Mouse (Mus musculus) midbrain, postnatal 0 days (tissue): Measurements from ENCODE around the gene Mrpl58. TPM values are rescaled to one million over a fixed set of nuclear protein-coding genes. Genes with fewer than 3 reads are reported as not detected.
A peak's percentile ranks its signal among the peaks of the same experiment; 100 is the strongest.

Source experiments
- ATAC-seq: fragments of 200-750 bp; cut with Nextera tagmentation; 2 replicates; pipeline ENCODE4 v1.8.0; 2017; ENCODE audit warnings: moderate number of reproducible peaks, mild to moderate bottlenecking, moderate TSS enrichment, moderate library complexity; ENCODE audit not compliant: low FRiP score
- DNase-seq: peaks from one replicate; pipeline ENCODE4 v3.0.0-alpha.2; 2015; ENCODE audit warnings: low spot score
- H3K27ac ChIP-seq: fragments of 300-500 bp; sonication (generic); 2 replicates; pipeline ENCODE4 v1.5.1; 2014; ENCODE audit warnings: low read depth, mild to moderate bottlenecking, low read length, mixed read lengths
- H3K27me3 ChIP-seq: fragments of 300-500 bp; sonication (generic); 2 replicates; pipeline ENCODE4 v1.6.1; 2014; ENCODE audit warnings: low read length, control low read depth, mixed read lengths; ENCODE audit not compliant: insufficient read depth
- H3K36me3 ChIP-seq: fragments of 300-500 bp; sonication (generic); 2 replicates; pipeline ENCODE4 v1.6.1; 2014; ENCODE audit warnings: low read length, control low read depth, mixed read lengths; ENCODE audit not compliant: insufficient read depth
- H3K4me1 ChIP-seq: fragments of 300-500 bp; sonication (generic); 2 replicates; pipeline ENCODE4 v1.6.1; 2014; ENCODE audit warnings: mild to moderate bottlenecking, control low read depth, antibody characterized with exemption, low read length, mixed read lengths; ENCODE audit not compliant: insufficient read depth
- H3K4me2 ChIP-seq: fragments of 300-500 bp; sonication (generic); 2 replicates; pipeline ENCODE4 v1.6.1; 2014; ENCODE audit warnings: low read depth, mild to moderate bottlenecking, low read length, mixed read lengths; ENCODE audit not compliant: poor library complexity, severe bottlenecking
- H3K4me3 ChIP-seq: fragments of 300-500 bp; sonication (generic); 2 replicates; pipeline ENCODE4 v1.5.1; 2014; ENCODE audit warnings: low read depth, mild to moderate bottlenecking, low read length, moderate library complexity
- H3K9ac ChIP-seq: fragments of 300-500 bp; sonication (generic); replicated peaks from 2 replicates; pipeline ENCODE4 v1.6.1; 2014; ENCODE audit warnings: mild to moderate bottlenecking, low read length, moderate library complexity, mixed read lengths; ENCODE audit not compliant: poor library complexity, severe bottlenecking
- H3K9me3 ChIP-seq: fragments of 300-500 bp; sonication (generic); 2 replicates; pipeline ENCODE4 v1.6.1; 2016; ENCODE audit warnings: low read length, control low read depth
- CTCF ChIP-seq: IDR thresholded peaks from 2 replicates; pipeline ENCODE4 v1.5.1; 2016; ENCODE audit warnings: antibody characterized with exemption, mild to moderate bottlenecking
- whole genome bisulfite sequencing: fragments of 180-500 bp; shearing (Covaris S2); extraction: QIAGEN DNeasy Blood & Tissue Kit; methylation state at CpG from one replicate; pipeline ENCODE4 v1.1.7; 2014; 5-methylcytosine and 5-hydroxymethylcytosine counted together
- polyA plus RNA-seq: library from polyadenylated mRNA; unstranded; fragments of >200 nt; fragmentation: Nextera tagmentation; extraction: Ambion mirVana; gene quantifications from 2 replicates; pipeline ENCODE4 v1.2.1, GENCODE M21; 2015
- total RNA-seq: library from RNA; depleted of rRNA; stranded (reverse); fragments of >200 nt; gene quantifications from 2 replicates; pipeline ENCODE4 v1.2.3, GENCODE M21; 2014

Gene Mrpl58
- total and polyA plus RNA-seq, 2 experiments from 2014 or later = 69.2 to 187 TPM

DNA sequence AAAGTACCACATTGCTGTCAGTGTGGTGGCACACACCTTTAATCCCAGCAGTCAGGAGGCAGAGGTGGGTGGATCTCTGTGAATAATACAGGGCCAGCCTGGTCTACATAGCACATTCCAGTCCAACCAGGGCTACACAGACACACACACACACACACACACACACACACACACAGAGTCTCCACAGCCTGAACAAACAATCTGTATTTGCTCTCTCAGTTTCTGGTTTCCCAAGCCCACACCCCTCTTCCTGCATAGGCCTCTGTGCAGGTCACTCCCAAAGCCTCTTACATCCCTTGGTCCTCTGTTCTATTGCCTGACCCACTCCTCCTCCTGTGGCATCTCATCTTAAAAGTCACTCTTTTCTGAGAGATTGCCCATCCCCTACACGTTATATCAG lies 31.5 kb upstream of the Mrpl58 start:
- no peak overlapping the region for H3K4me2 ChIP-seq
- H3K27ac ChIP-seq = no peak overlapping the region
- 81% methylated on average over 1 of the region's 1 CpGs for WGBS
- DNase-seq = no peak
- H3K36me3 ChIP-seq = no peaks in the 10 kb centered on the region
- H3K9ac ChIP-seq = no peak overlapping the region
- ATAC-seq = no peak
- H3K9me3 ChIP-seq = no peaks in the 10 kb centered on the region
- H3K27me3 ChIP-seq = no peaks in the 10 kb centered on the region
- H3K4me3 ChIP-seq = no peak overlapping the region
- H3K4me1 ChIP-seq = 0 out of 2 replicates have a peak, but pooled peaks cover 10% of the 10 kb centered on the region
- no peak for TF ChIP-seq CTCF

DNA sequence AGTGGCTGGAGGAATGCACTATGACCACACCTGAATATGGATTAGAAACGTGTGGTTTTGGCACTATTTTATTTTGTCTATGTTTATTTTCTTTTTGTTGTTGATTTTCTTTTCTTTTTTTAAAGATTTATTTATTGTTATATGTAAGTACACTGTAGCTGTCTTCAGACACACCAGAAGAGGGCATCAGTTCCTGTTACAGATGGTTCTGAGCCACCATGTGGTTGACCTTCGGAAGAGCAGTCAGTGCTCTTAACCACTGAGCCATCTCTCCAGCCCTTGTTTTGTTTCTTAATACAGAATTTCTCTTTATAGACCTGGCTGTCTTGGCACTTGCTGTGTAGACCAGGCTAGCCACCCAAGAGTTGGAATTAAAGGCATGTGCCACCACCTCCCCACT lies 30.8 kb upstream of the Mrpl58 start:
- Histone ChIP-seq H3K4me2 (no peak overlapping the region), H3K27ac (no peak overlapping the region), H3K36me3 (no peaks in the 10 kb centered on the region), H3K27me3 (no peaks in the 10 kb centered on the region), H3K4me3 (no peak overlapping the region), H3K9me3 (no peaks in the 10 kb centered on the region), H3K4me1 (0 out of 2 replicates have a peak, but pooled peaks cover 10% of the 10 kb centered on the region), H3K9ac (no peak overlapping the region)
- DNase-seq = no peak
- peak; percentile 35; the same call in 1 of the 2 replicates for TF ChIP-seq CTCF
- WGBS = 51% methylated on average over 2 of the region's 2 CpGs
- no peak for ATAC-seq

DNA sequence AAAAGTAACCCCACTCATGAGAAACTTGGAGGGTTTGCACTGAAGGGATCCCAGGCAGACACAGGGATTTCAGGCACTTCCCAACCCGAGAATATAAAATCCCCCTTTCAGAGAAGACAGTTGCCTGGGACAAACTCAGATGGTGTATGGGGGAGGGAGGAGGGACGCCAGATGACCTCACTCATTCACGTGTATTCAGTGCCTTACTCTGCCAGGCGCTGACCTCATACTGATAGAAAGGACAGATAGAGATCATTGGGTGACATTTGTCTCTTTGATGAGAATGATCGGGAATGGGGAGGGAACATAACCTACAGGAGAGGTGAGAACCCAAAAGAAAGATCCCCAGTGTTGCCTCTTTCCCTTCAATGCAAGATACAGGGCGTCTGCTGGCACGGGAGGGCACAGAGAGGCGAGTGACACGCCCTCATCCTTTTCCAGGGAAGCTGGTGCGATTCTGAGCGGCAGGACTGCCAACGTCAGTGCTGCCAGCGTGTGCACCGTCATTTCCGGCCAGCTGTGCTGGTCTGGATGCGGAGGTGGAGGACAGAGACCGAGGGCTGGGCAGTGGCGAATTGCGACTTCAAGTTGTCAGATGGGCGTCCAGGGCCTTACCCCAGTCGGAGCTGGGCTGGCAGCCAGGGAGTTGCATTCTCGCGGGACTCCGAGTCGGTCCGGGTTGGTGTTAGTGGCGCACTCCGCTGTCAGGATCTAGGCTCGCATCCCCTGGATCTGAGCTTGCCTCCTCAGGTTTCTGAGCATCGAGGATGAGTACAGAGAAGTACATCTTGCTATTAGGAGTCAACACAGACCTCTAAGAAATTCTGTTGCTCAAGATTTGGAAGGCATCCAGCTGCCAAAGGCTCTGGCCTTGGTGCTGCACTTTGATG lies 29.5 kb upstream of the Mrpl58 start:
- WGBS = 2% methylated on average over 30 of the region's 30 CpGs
- no peaks in the 10 kb centered on the region for H3K9me3 ChIP-seq

DNA sequence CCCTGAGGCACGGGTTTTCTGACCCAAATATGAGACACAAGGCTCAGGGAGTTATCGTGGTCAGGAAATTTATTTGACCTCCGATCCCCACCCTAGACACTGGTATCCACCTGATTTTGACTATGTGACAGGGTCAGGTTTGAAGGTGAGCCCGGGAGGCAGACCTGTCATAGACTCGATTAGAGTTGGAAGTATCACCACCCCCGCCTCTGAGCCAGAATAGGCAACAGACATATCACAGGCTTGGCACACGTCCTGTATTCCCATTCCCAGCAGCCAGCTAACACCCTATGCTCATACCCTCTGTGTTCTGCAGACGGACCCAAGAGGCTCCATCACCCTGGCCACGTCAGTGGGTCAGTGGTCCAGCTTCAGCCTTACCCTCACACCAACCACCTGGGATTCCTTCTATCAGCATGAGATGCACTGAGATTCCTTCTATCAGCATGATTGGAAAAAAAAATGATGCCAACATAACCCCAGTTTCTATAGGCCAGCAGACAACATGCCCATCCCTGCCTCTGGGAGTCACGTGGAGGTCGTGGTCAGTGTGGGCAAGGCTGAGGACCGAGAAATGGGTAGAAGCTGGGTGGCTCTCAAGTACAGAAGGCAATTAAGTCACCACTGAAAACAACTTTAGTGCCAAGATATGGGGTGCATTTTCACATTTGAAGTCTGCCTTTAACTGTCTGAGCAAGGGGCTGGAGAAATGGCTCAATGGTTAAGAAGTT lies 28.7 kb upstream of the Mrpl58 start:
- no peaks in the 10 kb centered on the region for H3K27me3 ChIP-seq
- ATAC-seq (no peak), DNase-seq (no peak)
- 68% methylated on average over 12 of the region's 12 CpGs for WGBS
- H3K9ac ChIP-seq = peak overlapping the region; percentile 68; the same call in 1 of the 2 replicates
- peak overlapping the region; percentile 73 for H3K4me2 ChIP-seq
- H3K36me3 ChIP-seq = no peaks in the 10 kb centered on the region
- peak overlapping the region; percentile 81 for H3K27ac ChIP-seq
- TF ChIP-seq CTCF = no peak
- no peaks in the 10 kb centered on the region for H3K9me3 ChIP-seq
- H3K4me3 ChIP-seq = peak overlapping the region; percentile 39
- H3K4me1 ChIP-seq = 0 out of 2 replicates have a peak, but pooled peaks cover 10% of the 10 kb centered on the region

More for the DNA sequence above, 29.5 kb upstream of the Mrpl58 start:
- TF ChIP-seq CTCF = no peak
- H3K4me3 ChIP-seq = peak overlapping the region; percentile 39
- 0 out of 2 replicates have a peak, but pooled peaks cover 10% of the 10 kb centered on the region for H3K4me1 ChIP-seq
- H3K27ac ChIP-seq = peak overlapping the region; percentile 81
- ATAC-seq = peak; percentile 79
- no peaks in the 10 kb centered on the region for H3K36me3 ChIP-seq
- peak; percentile 83 for DNase-seq
- H3K4me2 ChIP-seq = peak overlapping the region; percentile 73
- H3K9ac ChIP-seq = peak overlapping the region; percentile 68
- no peaks in the 10 kb centered on the region for H3K27me3 ChIP-seq

DNA sequence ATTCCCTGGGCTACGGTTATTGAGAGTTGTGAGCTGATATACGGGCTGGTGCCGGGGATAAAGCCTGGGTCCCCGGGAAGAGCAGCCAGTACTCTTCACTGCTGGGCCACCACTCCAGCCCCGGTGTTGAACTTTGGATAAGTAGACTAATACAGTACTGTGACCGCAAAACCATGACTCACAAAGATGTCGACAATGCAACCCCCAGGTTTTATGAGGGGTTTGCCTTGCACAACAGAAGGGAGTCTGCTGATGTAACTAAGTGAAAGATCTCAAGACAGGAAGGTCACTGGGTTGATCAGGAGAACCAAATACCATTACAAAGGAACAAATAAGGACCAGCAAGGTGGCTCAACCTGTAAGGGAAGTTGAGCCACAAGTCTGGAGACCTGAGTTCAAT lies 26.8 kb upstream of the Mrpl58 start:
- no peaks in the 10 kb centered on the region for H3K9me3 ChIP-seq
- H3K9ac ChIP-seq = no peak overlapping the region
- H3K27me3 ChIP-seq = no peaks in the 10 kb centered on the region
- no peak for TF ChIP-seq CTCF
- no peaks in the 10 kb centered on the region for H3K36me3 ChIP-seq
- ATAC-seq (no peak), DNase-seq (no peak)
- no peak overlapping the region for H3K4me2 ChIP-seq
- no peak overlapping the region for H3K27ac ChIP-seq
- WGBS = 73% methylated on average over 7 of the region's 7 CpGs
- 0 out of 2 replicates have a peak, but pooled peaks cover 10% of the 10 kb centered on the region for H3K4me1 ChIP-seq
- no peak overlapping the region for H3K4me3 ChIP-seq
